Mouse (Mus musculus) adrenal gland, adult 8-10 months (tissue): Measurements from ENCODE around the gene Zfpm1. TPM values are rescaled to one million over a fixed set of nuclear protein-coding genes. Genes with fewer than 3 reads are reported as not detected.
"Not testable (repeated sequence)": the region's sequence is repeated elsewhere in the genome, so short reads cannot be mapped to it uniquely, and the experiment has no call there.

Experiments
- DNase-seq: peaks from one replicate; pipeline ENCODE4 v3.0.0; 2022
- total RNA-seq, 4 experiments: library from RNA; stranded (reverse); gene quantifications; 2 replicates each; pipeline ENCODE4 v1.2.4; 2022

The Zfpm1 gene
- total RNA-seq, 4 experiments from 2014 or later: 17.3 to 35.3 (median 28.0) TPM

- no peak for DNase-seq
Measured at GRCm38 (mm10) chr8:122299581-122300254, 17.8 kb downstream of the Zfpm1 start.

GRCm38 (mm10) chr8:122301081-122301480, 19.1 kb downstream of the Zfpm1 start:
- no peak for DNase-seq

- DNase-seq: no peak
Measured at GRCm38 (mm10) chr8:122301866-122302265, 19.9 kb downstream of the Zfpm1 start.

GRCm38 (mm10) chr8:122303451-122303850, 21.5 kb downstream of the Zfpm1 start:
- no peak for DNase-seq

- DNase-seq: no peak
Measured at GRCm38 (mm10) chr8:122304058-122304457, 22.1 kb downstream of the Zfpm1 start.

- no peak for DNase-seq
Measured at GRCm38 (mm10) chr8:122306660-122307399, 24.9 kb downstream of the Zfpm1 start.

GRCm38 (mm10) chr8:122307836-122308235, 25.9 kb downstream of the Zfpm1 start:
- DNase-seq: no peak

- no peak for DNase-seq
Measured at GRCm38 (mm10) chr8:122309272-122309671, 27.3 kb downstream of the Zfpm1 start.

GRCm38 (mm10) chr8:122311115-122311514, 29.2 kb downstream of the Zfpm1 start:
- DNase-seq: no peak

- DNase-seq: no peak
Measured at GRCm38 (mm10) chr8:122312553-122312952, 30.6 kb downstream of the Zfpm1 start.

- no peak for DNase-seq
Measured at GRCm38 (mm10) chr8:122313310-122313709, 31.4 kb downstream of the Zfpm1 start.

- DNase-seq: no peak
Measured at GRCm38 (mm10) chr8:122314899-122315496, 33.1 kb downstream of the Zfpm1 start.

- DNase-seq: no peak
Measured at GRCm38 (mm10) chr8:122316402-122316801, 34.5 kb downstream of the Zfpm1 start.

- DNase-seq: no peak
Measured at GRCm38 (mm10) chr8:122317918-122318475, 36.1 kb downstream of the Zfpm1 start.

- no peak for DNase-seq
Measured at GRCm38 (mm10) chr8:122319045-122319707, 37.2 kb downstream of the Zfpm1 start.

GRCm38 (mm10) chr8:122319708-122320075, 37.8 kb downstream of the Zfpm1 start:
- DNase-seq: no peak

- DNase-seq: no peak
Measured at GRCm38 (mm10) chr8:122320541-122320940, 38.6 kb downstream of the Zfpm1 start.

GRCm38 (mm10) chr8:122321455-122321921, 39.5 kb downstream of the Zfpm1 start:
- DNase-seq: no peak

- DNase-seq: no peak
Measured at GRCm38 (mm10) chr8:122322126-122322525, 40.2 kb downstream of the Zfpm1 start.

GRCm38 (mm10) chr8:122322792-122323191, 40.9 kb downstream of the Zfpm1 start:
- no peak for DNase-seq

- not testable (repeated sequence) for DNase-seq
Measured at GRCm38 (mm10) chr8:122323951-122324402, 42.0 kb downstream of the Zfpm1 start.

- DNase-seq: no peak
Measured at GRCm38 (mm10) chr8:122325196-122325595, 43.3 kb downstream of the Zfpm1 start.
